Mouse (Mus musculus) MEL (cell line): ENCODE measurements at regions not wholly inside any gene's neighbourhood (a gene's known extent, or its start where the extent isn't known, plus 50 kb on each side); places are given as distances from the start of the nearest gene placed in this dataset.

ENCODE experiments used
- CTCF ChIP-seq, 3 experiments: IDR thresholded peaks in 2 of 3; conservative IDR thresholded peaks in 1 of 3; 2 replicates each; pipeline ENCODE4 v1.5.1; 2011 to 2012; ENCODE audit warnings: low read length in 3 of 3, low read depth in 2 of 3, mild to moderate bottlenecking in 2 of 3, improper control_type of control experiment in 1 of 3, inconsistent platforms in 1 of 3, mixed read lengths in 1 of 3, moderate library complexity in 1 of 3; ENCODE audit not compliant: control insufficient read depth in 1 of 3, insufficient read depth in 1 of 3, poor library complexity in 1 of 3, severe bottlenecking in 1 of 3
- EP300 ChIP-seq, 2 experiments: IDR thresholded peaks; 2 replicates each; pipeline ENCODE4 v1.6.1; 2011; ENCODE audit warnings: improper control_type of control experiment in 2 of 2, low read length in 2 of 2, low read depth in 1 of 2, mild to moderate bottlenecking in 1 of 2
- JUND ChIP-seq: IDR thresholded peaks from 2 replicates; pipeline ENCODE4 v1.6.1; 2011; ENCODE audit warnings: low read depth, mild to moderate bottlenecking, improper control_type of control experiment, low read length
- MAFK ChIP-seq: IDR thresholded peaks from 2 replicates; pipeline ENCODE4 v1.6.1; 2011; ENCODE audit warnings: low read depth, mild to moderate bottlenecking, low read length, improper control_type of control experiment, borderline replicate concordance
- MAX ChIP-seq: IDR thresholded peaks from 2 replicates; pipeline ENCODE4 v1.6.1; 2011; ENCODE audit warnings: low read length, improper control_type of control experiment
- MYC ChIP-seq: IDR thresholded peaks from 2 replicates; pipeline ENCODE4 v1.6.1; 2011; ENCODE audit warnings: low read depth, mild to moderate bottlenecking, low read length, improper control_type of control experiment, moderate library complexity
- TAL1 ChIP-seq: IDR thresholded peaks from 2 replicates; pipeline ENCODE4 v1.6.1; 2012; ENCODE audit warnings: mild to moderate bottlenecking, inconsistent platforms, low read length, moderate library complexity, mixed read lengths
- TCF12 ChIP-seq: IDR thresholded peaks from 2 replicates; pipeline ENCODE4 v1.6.1; 2014; ENCODE audit warnings: low read depth, mild to moderate bottlenecking, inconsistent platforms, low read length, improper control_type of control experiment, moderate library complexity
- UBTF ChIP-seq: IDR thresholded peaks from 2 replicates; pipeline ENCODE4 v1.6.1; 2012; ENCODE audit warnings: low read depth, mild to moderate bottlenecking, inconsistent platforms, low read length, improper control_type of control experiment, moderate library complexity, borderline replicate concordance; ENCODE audit not compliant: insufficient read depth
- ZNF384 ChIP-seq: IDR thresholded peaks from 2 replicates; pipeline ENCODE4 v1.6.1; 2012; ENCODE audit warnings: low read depth, mild to moderate bottlenecking, inconsistent platforms, low read length, improper control_type of control experiment

DNA sequence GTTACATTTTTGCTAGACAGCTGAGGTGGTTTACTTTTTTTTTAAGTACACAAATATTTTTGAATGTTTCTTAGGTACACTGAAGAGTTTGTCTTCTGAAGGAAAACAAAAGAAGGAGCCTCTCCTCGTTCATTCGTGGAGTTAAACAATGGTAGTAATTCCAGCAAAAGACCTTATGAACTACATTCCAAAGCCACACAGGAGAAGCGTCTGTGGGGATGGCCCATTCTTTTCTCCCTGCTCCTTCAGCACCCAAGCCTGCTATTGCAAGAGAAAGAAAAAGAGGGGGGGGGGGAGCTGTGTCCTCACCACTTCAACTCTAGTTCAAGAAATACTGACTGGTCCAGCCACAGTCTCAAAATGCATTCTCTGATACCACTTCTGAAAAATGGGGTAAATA, 87.4 kb downstream of the Nr2f2 start:
- TF ChIP-seq TAL1 (no peak), TCF12 (no peak), CTCF (IDR thresholded peaks at IDR 0.05 in 2 of 3, conservative IDR thresholded peaks at IDR 0.05 in 1 of 3; ENCODE audit: control insufficient read depth in 1 of 3, insufficient read depth in 1 of 3, low read depth in 2 of 3, low read length in 3 of 3, poor library complexity in 1 of 3, severe bottlenecking in 1 of 3) (no peak), MAFK (no peak), EP300 (IDR thresholded peaks at IDR 0.05; ENCODE audit: low read depth in 1 of 2, low read length in 2 of 2) (no peak), ZNF384 (no peak), UBTF (no peak), JUND (no peak), MYC (no peak), MAX (no peak)
